Mouse (Mus musculus) bone marrow, adult 2 months (tissue): ENCODE results near the gene Ppif.

Source experiments
- CTCF ChIP-seq: fragments of 200-500 bp; IDR thresholded peaks from 2 replicates; pipeline ENCODE4 v1.5.1; 2011; ENCODE audit warnings: low read length, control low read depth; ENCODE audit not compliant: control insufficient read depth, insufficient read depth
- POLR2A ChIP-seq: fragments of 200-500 bp; IDR thresholded peaks from 2 replicates; pipeline ENCODE4 v1.6.1; 2011; ENCODE audit warnings: low read depth, mild to moderate bottlenecking, control low read depth, low read length, borderline replicate concordance; ENCODE audit not compliant: control insufficient read depth

- TF ChIP-seq CTCF (no peak), POLR2A (no peak)
Observed at GRCm38 (mm10) chr14:25686216-25686945, 7.6 kb upstream of the Ppif start.
